ENCODE assay signal across 28 mouse cellular contexts in genomic region chr2:120207926-120208325, GRCm38 (mm10). TPM values are rescaled to one million over a fixed set of nuclear protein-coding genes. Genes with fewer than 3 reads are reported as not detected.
DNase-seq lines count a peak whose midpoint lies in the region; ATAC-seq and TF ChIP-seq lines count a peak whose summit lies in the region.
"Had no signal": no experiment of that assay in that cellular context is flagged by ENCODE, and none has a peak within 500 bp of the region (broad histone marks: within the 10 kb centered on the region; RNA-seq: fewer than 3 reads in every experiment).

No protein-coding gene starts in this region.

- TF ChIP-seq EP300 in CH12.LX (IDR thresholded peaks at IDR 0.05; ENCODE audit: low read length) (no peak), MEL (IDR thresholded peaks at IDR 0.05; ENCODE audit: low read depth in 1 of 2, low read length in 2 of 2) (no peak)

- H3K79me2 ChIP-seq in CH12.LX (replicated peaks; ENCODE audit: control insufficient read depth, extremely low read depth, insufficient read depth, poor library complexity, severe bottlenecking) (no peaks in the 10 kb centered on the region), MEL (ENCODE audit: control insufficient read depth, insufficient read depth, low read length, poor library complexity) (no peaks in the 10 kb centered on the region)

- H3K9me3 ChIP-seq in heart, embryonic 11.5 days (replicated peaks; ENCODE audit: control insufficient read depth, low read length), result no peaks in the 10 kb centered on the region
- no peaks in the 10 kb centered on the region for H3K9me3 ChIP-seq in CH12.LX (replicated peaks; ENCODE audit: low read length)
- H3K9me3 ChIP-seq in MEL (replicated peaks; ENCODE audit: insufficient read depth, low read length), result no peaks in the 10 kb centered on the region
- no peaks in the 10 kb centered on the region for H3K9me3 ChIP-seq in hindbrain, postnatal 0 days (ENCODE audit: low read length)
- H3K9me3 ChIP-seq: heart, embryonic 12.5 days; heart, embryonic 15.5 days; hindbrain, embryonic 10.5 days; hindbrain, embryonic 13.5 days had no signal

- in situ Hi-C loops in CH12.LX (cut with MboI; ENCODE audit: low pct_ligation_motif_present, low pct_unique_long_range_greater_than_20kb, low sequenced_read_pairs), result no loop called here

- TF ChIP-seq CTCF in CH12.LX (conservative IDR thresholded peaks at IDR 0.05 in 1 of 2, IDR thresholded peaks at IDR 0.05 in 1 of 2; ENCODE audit: low read depth in 2 of 2, low read length in 2 of 2) (no peak), MEL (IDR thresholded peaks at IDR 0.05 in 2 of 3, conservative IDR thresholded peaks at IDR 0.05 in 1 of 3; ENCODE audit: control insufficient read depth in 1 of 3, insufficient read depth in 1 of 3, low read depth in 2 of 3, low read length in 3 of 3, poor library complexity in 1 of 3, severe bottlenecking in 1 of 3) (no peak)
- no peak for TF ChIP-seq CTCF in hindbrain, postnatal 0 days (IDR thresholded peaks at IDR 0.05; ENCODE audit: low read depth)

- H3K4me2 ChIP-seq in heart, embryonic 11.5 days, result no peak overlapping the region
- peak overlapping the region; percentile 22; the same call in 1 of the 2 replicates for H3K4me2 ChIP-seq in CH12.LX (ENCODE audit: insufficient read depth, low read depth, poor library complexity, severe bottlenecking)
- H3K4me2 ChIP-seq in hindbrain, postnatal 0 days (ENCODE audit: low read depth, low read length), result no peak overlapping the region
- H3K4me2 ChIP-seq: heart, embryonic 12.5 days; heart, embryonic 15.5 days; hindbrain, embryonic 13.5 days had no signal

- TF ChIP-seq RAD21 in CH12.LX (IDR thresholded peaks at IDR 0.05; ENCODE audit: low read depth, low read length), result no peak
- no peak for TF ChIP-seq RAD21 in MEL (IDR thresholded peaks at IDR 0.05; ENCODE audit: low read depth, low read length)

- H3K4me1 ChIP-seq in heart, embryonic 11.5 days (ENCODE audit: control insufficient read depth, insufficient read depth, low read length), result no peaks in the 10 kb centered on the region
- H3K4me1 ChIP-seq in CH12.LX (ENCODE audit: control insufficient read depth in 1 of 2, insufficient read depth in 2 of 2) (no peaks in the 10 kb centered on the region), MEL (ENCODE audit: control insufficient read depth in 1 of 2, insufficient read depth in 2 of 2, low read length in 2 of 2) (no peaks in the 10 kb centered on the region)
- no peaks in the 10 kb centered on the region for H3K4me1 ChIP-seq in hindbrain, postnatal 0 days (ENCODE audit: insufficient read depth, low read length)
- H3K4me1 ChIP-seq: hindbrain, embryonic 10.5 days; hindbrain, embryonic 13.5 days had no signal

- no peaks in the 10 kb centered on the region for H3K36me3 ChIP-seq in heart, embryonic 11.5 days (ENCODE audit: control insufficient read depth, insufficient read depth, low read length)
- H3K36me3 ChIP-seq in CH12.LX (replicated peaks in 1 of 2; ENCODE audit: control insufficient read depth in 1 of 2, insufficient read depth in 1 of 2, low read length in 1 of 2) (no peaks in the 10 kb centered on the region), MEL (ENCODE audit: control insufficient read depth in 1 of 2, insufficient read depth in 2 of 2, low read length in 2 of 2) (no peaks in the 10 kb centered on the region)
- H3K36me3 ChIP-seq in hindbrain, postnatal 0 days (ENCODE audit: insufficient read depth, low read length), result no peaks in the 10 kb centered on the region
- H3K36me3 ChIP-seq: heart, embryonic 12.5 days; heart, embryonic 15.5 days; hindbrain, embryonic 10.5 days; hindbrain, embryonic 13.5 days had no signal

- no peak overlapping the region for H3K9ac ChIP-seq in heart, embryonic 11.5 days (ENCODE audit: low read depth, low read length)
- H3K9ac ChIP-seq in CH12.LX (ENCODE audit: insufficient read depth, low read depth) (no peak overlapping the region), MEL (ENCODE audit: control insufficient read depth, low read depth, low read length, poor library complexity, severe bottlenecking) (no peak overlapping the region)
- no peak overlapping the region for H3K9ac ChIP-seq in hindbrain, postnatal 0 days (replicated peaks; ENCODE audit: low read length)
- H3K9ac ChIP-seq: forebrain, postnatal 0 days; heart, embryonic 12.5 days; heart, embryonic 15.5 days; hindbrain, embryonic 13.5 days had no signal

- DNase-seq in heart, adult 11 months, result peak; percentile 81
- DNase-seq in CH12.LX (ENCODE audit: extremely low read depth) (no peak), MEL (ENCODE audit: low read depth, low spot score) (no peak)
- no peak for DNase-seq in hindbrain, postnatal 0 days (ENCODE audit: low spot score)
- DNase-seq in yolk sac, embryonic 10.5 days (ENCODE audit: low spot score), result no peak
- DNase-seq: adrenal gland, adult 8-10 months; adrenal gland, postnatal 36 days; cerebellum, adult 18-20 months; cerebellum, adult 9-10 months; cerebellum, postnatal 14 days; forebrain, postnatal 0 days; gastrocnemius, postnatal 36 days; heart, postnatal 10 days; heart, postnatal 36 days had no signal

- TF ChIP-seq POLR2A in CH12.LX (IDR thresholded peaks at IDR 0.05; ENCODE audit: low read depth, low read length), result no peak
- TF ChIP-seq POLR2A in MEL (IDR thresholded peaks at IDR 0.05; ENCODE audit: control insufficient read depth in 1 of 2, insufficient read depth in 1 of 2, low read depth in 1 of 2, low read length in 2 of 2, poor library complexity in 1 of 2), result no peak

- dilution Hi-C loops in CH12.LX (cut with MboI; ENCODE audit: extremely low pct_ligation_motif_present, extremely low pct_unique_long_range_greater_than_20kb, low sequenced_read_pairs), result no loop called here

- H3K27ac ChIP-seq in heart, embryonic 11.5 days (ENCODE audit: low read depth, low read length), result no peak overlapping the region
- H3K27ac ChIP-seq in CH12.LX (ENCODE audit: insufficient read depth, low read depth), result no peak overlapping the region
- no peak overlapping the region for H3K27ac ChIP-seq in MEL (ENCODE audit: control insufficient read depth, low read depth, low read length)
- H3K27ac ChIP-seq in hindbrain, postnatal 0 days, result no peak overlapping the region
- H3K27ac ChIP-seq: heart, embryonic 15.5 days; hindbrain, embryonic 10.5 days; hindbrain, embryonic 13.5 days had no signal

- no peaks in the 10 kb centered on the region for H3K27me3 ChIP-seq in heart, embryonic 11.5 days (ENCODE audit: control insufficient read depth, insufficient read depth, low read length)
- H3K27me3 ChIP-seq in CH12.LX (replicated peaks) (peaks cover 7% of the 10 kb centered on the region), MEL (ENCODE audit: control insufficient read depth in 1 of 2, insufficient read depth in 2 of 2, low read length in 2 of 2) (peaks cover 9 to 20% of the 10 kb centered on the region in 2 experiments)
- no peaks in the 10 kb centered on the region for H3K27me3 ChIP-seq in hindbrain, postnatal 0 days (ENCODE audit: insufficient read depth, low read length)
- H3K27me3 ChIP-seq: heart, embryonic 12.5 days; heart, embryonic 15.5 days had no signal

- no peak for ATAC-seq in heart, embryonic 11.5 days (replicated peaks; ENCODE audit: insufficient number of reproducible peaks, low FRiP score, low TSS enrichment)
- ATAC-seq in hindbrain, postnatal 0 days, result no peak
- ATAC-seq: CD4-positive, CD25-positive, alpha-beta regulatory T cell, adult 4 months; forebrain, embryonic 14.5 days; forebrain, postnatal 0 days; hindbrain, embryonic 16.5 days; inflammation-experienced regulatory T-cells, adult 6 months; intestine, embryonic 16.5 days; Patski had no signal

- WGBS in heart, embryonic 11.5 days (ENCODE audit: insufficient replicate concordance), result 41% methylated on average over 7 of the region's 7 CpGs
- WGBS in hindbrain, postnatal 0 days, result 71% methylated on average over 7 of the region's 7 CpGs

- no peak overlapping the region for H3K4me3 ChIP-seq in heart, embryonic 11.5 days (ENCODE audit: low read depth, low read length)
- H3K4me3 ChIP-seq in CH12.LX (replicated peaks in 1 of 3; ENCODE audit: low read depth in 2 of 3, low read length in 2 of 3, poor library complexity in 1 of 3), result no peak overlapping the region
- no peak overlapping the region for H3K4me3 ChIP-seq in MEL (ENCODE audit: control insufficient read depth in 1 of 2, insufficient read depth in 1 of 2, low read depth in 2 of 2, low read length in 2 of 2)
- no peak overlapping the region for H3K4me3 ChIP-seq in hindbrain, postnatal 0 days (ENCODE audit: low read length)
- H3K4me3 ChIP-seq: heart, embryonic 12.5 days; heart, embryonic 15.5 days; hindbrain, embryonic 10.5 days; hindbrain, embryonic 13.5 days had no signal

TF ChIP-seq in CH12.LX, 34 proteins besides CTCF, POLR2A, EP300 and RAD21 (continues in another document):
- TF ChIP-seq CHD2 (IDR thresholded peaks at IDR 0.05; ENCODE audit: low read length) (no peak), POLR2AphosphoS2 (IDR thresholded peaks at IDR 0.05; ENCODE audit: low read depth, low read length) (no peak), MEF2A (IDR thresholded peaks at IDR 0.05; ENCODE audit: borderline replicate concordance, low read depth, low read length) (no peak)

TF ChIP-seq in MEL, 35 proteins besides CTCF, POLR2A, EP300 and RAD21:
- TF ChIP-seq GATA1 (IDR thresholded peaks at IDR 0.05; ENCODE audit: low read depth, low read length) (0 out of 2 replicates have a peak, but pooled peaks have one; percentile 10), NRF1 (IDR thresholded peaks at IDR 0.05; ENCODE audit: insufficient read depth, low read depth, low read length, poor library complexity, severe bottlenecking) (no peak)
TF ChIP-seq in MEL: peak in this region for 1.

RNA-seq across cellular contexts. Expression of gene Pla2g4e, which starts 37.2 kb away (rescaled TPM):
- 0.49 and 0.62 TPM in 2 replicates for polyA plus RNA-seq in heart, embryonic 11.5 days (2014; fragmentation: Nextera tagmentation; extraction: Ambion mirVana)
- total RNA-seq in CH12.LX (2012; rRNA removed), result not detected in 2 replicates
- total RNA-seq in CH12.LX (2014; rRNA removed), result not detected in 2 replicates
- polyA plus RNA-seq in CH12.LX (2012; ENCODE audit: insufficient read length, low read depth), result not detected in 2 replicates
- total RNA-seq in MEL (2012; rRNA removed), result not detected in 2 replicates
- not detected for polyA plus RNA-seq in MEL (2012; ENCODE audit: insufficient read depth in 1 of 2, insufficient read length in 2 of 2, low read depth in 1 of 2, low replicate concordance in 2 of 2, missing spikeins in 1 of 2)
- total RNA-seq in hindbrain, postnatal 0 days (2014; rRNA removed), result 14.9 and 15.0 TPM in 2 replicates
- polyA plus RNA-seq in hindbrain, postnatal 0 days (2015; fragmentation: Nextera tagmentation; extraction: Ambion mirVana), result 6.7 and 8.0 TPM in 2 replicates
- total RNA-seq: granulocyte monocyte progenitor cell, adult 5-6 weeks had no signal
- polyA plus RNA-seq: C2C12; CD4-positive, CD25-positive, alpha-beta regulatory T cell, adult 4 months; embryonic facial prominence, embryonic 11.5 days; inflammation-experienced regulatory T-cells, adult 6 months had no signal

RNA-seq across cellular contexts. Expression of gene Ehd4, which starts 53.5 kb away (rescaled TPM):
- polyA plus RNA-seq in heart, embryonic 11.5 days (2014; fragmentation: Nextera tagmentation; extraction: Ambion mirVana), result 97.3 and 113 TPM in 2 replicates
- total RNA-seq in CH12.LX (2012; rRNA removed) (8.1 and 9.2 TPM in 2 replicates), CH12.LX (2014; rRNA removed) (9.6 and 9.8 TPM in 2 replicates), MEL (2012; rRNA removed) (14.1 and 15.8 TPM in 2 replicates)
- polyA plus RNA-seq in CH12.LX (2012; ENCODE audit: insufficient read length, low read depth) (22.9 and 27.7 TPM in 2 replicates), MEL (2012; ENCODE audit: insufficient read depth in 1 of 2, insufficient read length in 2 of 2, low read depth in 1 of 2, low replicate concordance in 2 of 2, missing spikeins in 1 of 2) (10 to 100 TPM in 1 of 2 experiments, not detected in 1; 35.5 TPM)
- 6.3 and 7.1 TPM in 2 replicates for total RNA-seq in hindbrain, postnatal 0 days (2014; rRNA removed)
- polyA plus RNA-seq in hindbrain, postnatal 0 days (2015; fragmentation: Nextera tagmentation; extraction: Ambion mirVana), result 24.6 and 25.2 TPM in 2 replicates
